Mouse (Mus musculus): ENCODE results near the gene Mfsd4b4.

- no peak for TF ChIP-seq TAL1 (IDR thresholded peaks at IDR 0.05; ENCODE audit: low read length)
- TF ChIP-seq GATA1 (IDR thresholded peaks at IDR 0.05; ENCODE audit: low read length), result no peak
Observed at GRCm38 (mm10) chr10:39912616-39913015, 13.6 kb upstream of the Mfsd4b4 start.
